Mouse (Mus musculus) MEL (cell line): ENCODE measurements at regions not wholly inside any gene's neighbourhood (a gene's known extent, or its start where the extent isn't known, plus 50 kb on each side); places are given as distances from the start of the nearest gene placed in this dataset.

Experiments used
- DNase-seq: peaks from one replicate; pipeline ENCODE4 v3.0.0; 2011; ENCODE audit warnings: low read depth, low spot score
- H3K27ac ChIP-seq: 2 replicates; pipeline ENCODE4 v1.5.1; 2012; ENCODE audit warnings: low read depth, mild to moderate bottlenecking, control low read depth, low read length, moderate library complexity; ENCODE audit not compliant: control insufficient read depth
- H3K27me3 ChIP-seq, 2 experiments: fragments of 150-350 bp in 1 of 2; sonication (generic) in 1 of 2; 2 replicates each; pipeline ENCODE4 v1.6.1; 2012; ENCODE audit warnings: low read length in 2 of 2, mild to moderate bottlenecking in 2 of 2, improper control_type of control experiment in 1 of 2, moderate library complexity in 1 of 2; ENCODE audit not compliant: insufficient read depth in 2 of 2, control insufficient read depth in 1 of 2
- H3K36me3 ChIP-seq, 2 experiments: 2 replicates each; pipeline ENCODE4 v1.6.1; 2012 to 2014; ENCODE audit warnings: low read length in 2 of 2, improper control_type of control experiment in 1 of 2, inconsistent platforms in 1 of 2, mild to moderate bottlenecking in 1 of 2; ENCODE audit not compliant: insufficient read depth in 2 of 2, control insufficient read depth in 1 of 2
- H3K4me1 ChIP-seq, 2 experiments: fragments of 150-350 bp in 1 of 2; sonication (generic) in 1 of 2; 2 replicates each; pipeline ENCODE4 v1.6.1; 2012; ENCODE audit warnings: low read length in 2 of 2, improper control_type of control experiment in 1 of 2, mild to moderate bottlenecking in 1 of 2; ENCODE audit not compliant: insufficient read depth in 2 of 2, control insufficient read depth in 1 of 2
- H3K4me3 ChIP-seq, 2 experiments: fragments of 150-350 bp in 1 of 2; sonication (generic) in 1 of 2; 2 replicates each; pipeline ENCODE4 v1.5.1; 2012; ENCODE audit warnings: low read depth in 2 of 2, low read length in 2 of 2, mild to moderate bottlenecking in 2 of 2, moderate library complexity in 2 of 2, control low read depth in 1 of 2, improper control_type of control experiment in 1 of 2; ENCODE audit not compliant: control insufficient read depth in 1 of 2, insufficient read depth in 1 of 2
- H3K79me2 ChIP-seq: 2 replicates; pipeline ENCODE4 v1.6.1; 2012; ENCODE audit warnings: mild to moderate bottlenecking, low read length, moderate library complexity; ENCODE audit not compliant: control insufficient read depth, poor library complexity, insufficient read depth
- H3K9ac ChIP-seq: 2 replicates; pipeline ENCODE4 v1.6.1; 2012; ENCODE audit warnings: low read depth, mild to moderate bottlenecking, control low read depth, low read length, moderate library complexity; ENCODE audit not compliant: control insufficient read depth, poor library complexity, severe bottlenecking
- H3K9me3 ChIP-seq: fragments of 150-350 bp; sonication (generic); replicated peaks from 2 replicates; pipeline ENCODE4 v1.6.1; 2012; ENCODE audit warnings: mild to moderate bottlenecking, low read length, improper control_type of control experiment, moderate library complexity; ENCODE audit not compliant: insufficient read depth
- BHLHE40 ChIP-seq: IDR thresholded peaks from 2 replicates; pipeline ENCODE4 v1.6.1; 2012; ENCODE audit warnings: low read depth, mild to moderate bottlenecking, inconsistent platforms, low read length, improper control_type of control experiment, borderline replicate concordance
- CHD1 ChIP-seq: IDR thresholded peaks from 2 replicates; pipeline ENCODE4 v1.6.1; 2012; ENCODE audit warnings: low read depth, mild to moderate bottlenecking, inconsistent platforms, low read length, improper control_type of control experiment
- CTCF ChIP-seq, 3 experiments: IDR thresholded peaks in 2 of 3; conservative IDR thresholded peaks in 1 of 3; 2 replicates each; pipeline ENCODE4 v1.5.1; 2011 to 2012; ENCODE audit warnings: low read length in 3 of 3, low read depth in 2 of 3, mild to moderate bottlenecking in 2 of 3, improper control_type of control experiment in 1 of 3, inconsistent platforms in 1 of 3, mixed read lengths in 1 of 3, moderate library complexity in 1 of 3; ENCODE audit not compliant: control insufficient read depth in 1 of 3, insufficient read depth in 1 of 3, poor library complexity in 1 of 3, severe bottlenecking in 1 of 3
- E2F4 ChIP-seq: IDR thresholded peaks from 2 replicates; pipeline ENCODE4 v1.6.1; 2011; ENCODE audit warnings: low read depth, low read length, improper control_type of control experiment, borderline replicate concordance
- ELF1 ChIP-seq: IDR thresholded peaks from 2 replicates; pipeline ENCODE4 v1.6.1; 2014; ENCODE audit warnings: low read depth, mild to moderate bottlenecking, inconsistent platforms, low read length, improper control_type of control experiment, moderate library complexity
- EP300 ChIP-seq, 2 experiments: IDR thresholded peaks; 2 replicates each; pipeline ENCODE4 v1.6.1; 2011; ENCODE audit warnings: improper control_type of control experiment in 2 of 2, low read length in 2 of 2, low read depth in 1 of 2, mild to moderate bottlenecking in 1 of 2
- HCFC1 ChIP-seq: IDR thresholded peaks from 2 replicates; pipeline ENCODE4 v1.6.1; 2012; ENCODE audit warnings: low read depth, mild to moderate bottlenecking, inconsistent platforms, low read length, improper control_type of control experiment, moderate library complexity
- JUND ChIP-seq: IDR thresholded peaks from 2 replicates; pipeline ENCODE4 v1.6.1; 2011; ENCODE audit warnings: low read depth, mild to moderate bottlenecking, improper control_type of control experiment, low read length
- KAT2A ChIP-seq: conservative IDR thresholded peaks from 2 replicates; pipeline ENCODE4 v1.6.1; 2012; ENCODE audit warnings: low read depth, low read length, improper control_type of control experiment, inconsistent platforms
- MAX ChIP-seq: IDR thresholded peaks from 2 replicates; pipeline ENCODE4 v1.6.1; 2011; ENCODE audit warnings: low read length, improper control_type of control experiment
- MXI1 ChIP-seq: IDR thresholded peaks from 2 replicates; pipeline ENCODE4 v1.6.1; 2011; ENCODE audit warnings: mild to moderate bottlenecking, low read depth, low read length, improper control_type of control experiment
- NRF1 ChIP-seq: IDR thresholded peaks from 2 replicates; pipeline ENCODE4 v1.6.1; 2014; ENCODE audit warnings: low read depth, mild to moderate bottlenecking, inconsistent platforms, low read length, improper control_type of control experiment, moderate library complexity; ENCODE audit not compliant: poor library complexity, insufficient read depth, severe bottlenecking
- POLR2AphosphoS2 ChIP-seq: IDR thresholded peaks from 2 replicates; pipeline ENCODE4 v1.6.1; 2011; ENCODE audit warnings: low read length, improper control_type of control experiment
- POLR2AphosphoS5 ChIP-seq: IDR thresholded peaks from 2 replicates; pipeline ENCODE4 v1.6.1; 2012; ENCODE audit warnings: low read depth, borderline replicate concordance, mild to moderate bottlenecking, inconsistent platforms, low read length, moderate library complexity, mixed read lengths
- SMC3 ChIP-seq: IDR thresholded peaks from 2 replicates; pipeline ENCODE4 v1.6.1; 2011; ENCODE audit warnings: low read depth, low read length, improper control_type of control experiment
- TAL1 ChIP-seq: IDR thresholded peaks from 2 replicates; pipeline ENCODE4 v1.6.1; 2012; ENCODE audit warnings: mild to moderate bottlenecking, inconsistent platforms, low read length, moderate library complexity, mixed read lengths
- TBP ChIP-seq: IDR thresholded peaks from 2 replicates; pipeline ENCODE4 v1.8.0; 2011; ENCODE audit warnings: low read depth, low read length, improper control_type of control experiment
- TCF12 ChIP-seq: IDR thresholded peaks from 2 replicates; pipeline ENCODE4 v1.6.1; 2014; ENCODE audit warnings: low read depth, mild to moderate bottlenecking, inconsistent platforms, low read length, improper control_type of control experiment, moderate library complexity
- USF2 ChIP-seq, 2 experiments: IDR thresholded peaks; 2 replicates each; pipeline ENCODE4 v1.6.1; 2011 to 2012; ENCODE audit warnings: improper control_type of control experiment in 2 of 2, low read length in 2 of 2, borderline replicate concordance in 1 of 2, inconsistent platforms in 1 of 2, low read depth in 1 of 2, mild to moderate bottlenecking in 1 of 2; ENCODE audit not compliant: insufficient read depth in 1 of 2
- ZC3H11A ChIP-seq: IDR thresholded peaks from 2 replicates; pipeline ENCODE4 v1.6.1; 2012; ENCODE audit warnings: low read depth, mild to moderate bottlenecking, inconsistent platforms, low read length, improper control_type of control experiment
- ZMIZ1 ChIP-seq: IDR thresholded peaks from 2 replicates; pipeline ENCODE4 v1.6.1; 2012; ENCODE audit warnings: low read depth, mild to moderate bottlenecking, inconsistent platforms, low read length, improper control_type of control experiment, moderate library complexity
- ZNF384 ChIP-seq: IDR thresholded peaks from 2 replicates; pipeline ENCODE4 v1.6.1; 2012; ENCODE audit warnings: low read depth, mild to moderate bottlenecking, inconsistent platforms, low read length, improper control_type of control experiment

- H3K27ac ChIP-seq = no peak overlapping the region
- peaks cover 0 to 20% of the 10 kb centered on the region in 2 experiments; a peak in 2 of 4 replicates for H3K36me3 ChIP-seq
- no peak overlapping the region for H3K9ac ChIP-seq
- no peaks in the 10 kb centered on the region for H3K27me3 ChIP-seq
- H3K79me2 ChIP-seq = peaks cover 6% of the 10 kb centered on the region
- H3K4me1 ChIP-seq = peaks cover 0 to 5% of the 10 kb centered on the region in 2 experiments; a peak in 3 of 4 replicates
- no peaks in the 10 kb centered on the region for H3K9me3 ChIP-seq
- TF ChIP-seq CHD1 (no peak), SMC3 (no peak), MXI1 (no peak), EP300 (IDR thresholded peaks at IDR 0.05; ENCODE audit: low read depth in 1 of 2, low read length in 2 of 2) (no peak), BHLHE40 (no peak), ZNF384 (no peak), ZC3H11A (no peak), CTCF (IDR thresholded peaks at IDR 0.05 in 2 of 3, conservative IDR thresholded peaks at IDR 0.05 in 1 of 3; ENCODE audit: control insufficient read depth in 1 of 3, insufficient read depth in 1 of 3, low read depth in 2 of 3, low read length in 3 of 3, poor library complexity in 1 of 3, severe bottlenecking in 1 of 3) (no peak), POLR2AphosphoS5 (no peak), KAT2A (no peak)
- no peak overlapping the region for H3K4me3 ChIP-seq
- DNase-seq = peak; percentile 11
Measured at GRCm38 (mm10) chr3:41491185-41491584, 64.3 kb upstream of the Jade1 start.

GRCm38 (mm10) chr3:41489998-41490397 lies 65.5 kb upstream of the Jade1 start:
- no peaks in the 10 kb centered on the region for H3K9me3 ChIP-seq
- TF ChIP-seq JUND (no peak), TBP (no peak), ZMIZ1 (no peak), TAL1 (no peak), SMC3 (no peak), POLR2AphosphoS5 (no peak), CHD1 (no peak), POLR2AphosphoS2 (no peak), EP300 (IDR thresholded peaks at IDR 0.05; ENCODE audit: low read depth in 1 of 2, low read length in 2 of 2) (no peak), MAX (no peak), KAT2A (no peak), NRF1 (no peak), HCFC1 (no peak), E2F4 (no peak), ELF1 (no peak), TCF12 (no peak), USF2 (IDR thresholded peaks at IDR 0.05; ENCODE audit: borderline replicate concordance in 1 of 2, insufficient read depth in 1 of 2, low read depth in 1 of 2, low read length in 2 of 2) (no peak)
- TF ChIP-seq, all 39 proteins: peak for 0
- H3K9ac ChIP-seq = no peak overlapping the region

More at GRCm38 (mm10) chr3:41489998-41490397, 65.5 kb upstream of the Jade1 start:
- Histone ChIP-seq H3K79me2 (peaks cover 6% of the 10 kb centered on the region), H3K4me1 (peaks cover under 1 to 5% of the 10 kb centered on the region in 2 experiments; a peak in 3 of 4 replicates), H3K4me3 (no peak overlapping the region), H3K27ac (no peak overlapping the region), H3K36me3 (peaks cover 0 to 20% of the 10 kb centered on the region in 2 experiments; a peak in 2 of 4 replicates), H3K27me3 (no peaks in the 10 kb centered on the region)
- DNase-seq = peak; percentile 14
